Mouse (Mus musculus): ENCODE data around the gene Ncoa7. TPM values are rescaled to one million over a fixed set of nuclear protein-coding genes. Genes with fewer than 3 reads are reported as not detected.
"Not testable (repeated sequence)": the region's sequence is repeated elsewhere in the genome, so short reads cannot be mapped to it uniquely, and the experiment has no call there.

Gene Ncoa7
- total and polyA plus RNA-seq, 3 experiments, result 1.2 to 4.7 (median 3.4) TPM

GRCm38 (mm10) chr10:30660564-30661328, 142.4 kb downstream of the Ncoa7 start:
- Histone ChIP-seq H3K27me3 (ENCODE audit: control insufficient read depth, insufficient read depth, low read length) (no peaks in the 10 kb centered on the region), H3K9ac (ENCODE audit: low read depth, low read length) (no peak overlapping the region), H3K27ac (no peak overlapping the region), H3K4me3 (no peak overlapping the region), H3K79me2 (replicated peaks; ENCODE audit: control insufficient read depth, insufficient read depth, low read length) (no peaks in the 10 kb centered on the region), H3K36me3 (ENCODE audit: control insufficient read depth, insufficient read depth, low read length) (no peaks in the 10 kb centered on the region), H3K4me1 (ENCODE audit: control insufficient read depth, insufficient read depth, low read length) (no peaks in the 10 kb centered on the region)
- intact Hi-C loops (cut with DNase I), result loop anchor here (5.0 kb wide), 1 partner anchor 147 kb away; no protein-coding TSS in a partner anchor
- TF ChIP-seq CTCF (IDR thresholded peaks at IDR 0.05) (peak; percentile 53), EP300 (IDR thresholded peaks at IDR 0.05; ENCODE audit: insufficient read depth, low read depth, low read length) (no peak)
- DNase-seq, result no peak
- 76% methylated on average over 6 of the region's 6 CpGs for WGBS

- Histone ChIP-seq H3K4me3 (peak overlapping the region; percentile 36; the same call in 1 of the 2 replicates), H3K9ac (ENCODE audit: low read depth, low read length) (peak overlapping the region; percentile 49), H3K36me3 (ENCODE audit: control insufficient read depth, insufficient read depth, low read length) (peaks cover 3% of the 10 kb centered on the region), H3K79me2 (replicated peaks; ENCODE audit: control insufficient read depth, insufficient read depth, low read length) (no peaks in the 10 kb centered on the region), H3K27ac (no peak overlapping the region), H3K4me1 (ENCODE audit: control insufficient read depth, insufficient read depth, low read length) (peaks cover 3% of the 10 kb centered on the region; the same call in 1 of the 2 replicates), H3K27me3 (ENCODE audit: control insufficient read depth, insufficient read depth, low read length) (no peaks in the 10 kb centered on the region)
- TF ChIP-seq POLR2A (IDR thresholded peaks at IDR 0.05; ENCODE audit: insufficient read depth, low read depth, low read length) (no peak), CTCF (IDR thresholded peaks at IDR 0.05) (no peak)
- intact Hi-C loops (cut with DNase I), result no loop called here
- 16% methylated on average over 5 of the region's 5 CpGs for WGBS
- DNase-seq, result no peak
Observed at GRCm38 (mm10) chr10:30655655-30656054, 147.5 kb downstream of the Ncoa7 start.

GRCm38 (mm10) chr10:30647681-30648080, 155.4 kb downstream of the Ncoa7 start:
- TF ChIP-seq EP300 (IDR thresholded peaks at IDR 0.05; ENCODE audit: insufficient read depth, low read depth, low read length), result no peak
- no peak for TF ChIP-seq CTCF (IDR thresholded peaks at IDR 0.05)
- TF ChIP-seq POLR2A (IDR thresholded peaks at IDR 0.05; ENCODE audit: insufficient read depth, low read depth, low read length), result no peak
- Histone ChIP-seq H3K4me1 (ENCODE audit: control insufficient read depth, insufficient read depth, low read length) (no peaks in the 10 kb centered on the region), H3K36me3 (ENCODE audit: control insufficient read depth, insufficient read depth, low read length) (no peaks in the 10 kb centered on the region), H3K4me3 (no peak overlapping the region), H3K27ac (no peak overlapping the region), H3K79me2 (replicated peaks; ENCODE audit: control insufficient read depth, insufficient read depth, low read length) (no peaks in the 10 kb centered on the region), H3K9ac (ENCODE audit: low read depth, low read length) (no peak overlapping the region), H3K27me3 (ENCODE audit: control insufficient read depth, insufficient read depth, low read length) (no peaks in the 10 kb centered on the region)
- intact Hi-C loops (cut with DNase I), result no loop called here
- WGBS, result 76% methylated on average over 2 of the region's 2 CpGs
- no peak for DNase-seq

- 77% methylated on average over 3 of the region's 3 CpGs for WGBS
- DNase-seq, result no peak
- Histone ChIP-seq H3K27me3 (ENCODE audit: control insufficient read depth, insufficient read depth, low read length) (no peaks in the 10 kb centered on the region), H3K4me3 (no peak overlapping the region), H3K9ac (ENCODE audit: low read depth, low read length) (no peak overlapping the region), H3K36me3 (ENCODE audit: control insufficient read depth, insufficient read depth, low read length) (no peaks in the 10 kb centered on the region), H3K79me2 (replicated peaks; ENCODE audit: control insufficient read depth, insufficient read depth, low read length) (no peaks in the 10 kb centered on the region), H3K27ac (no peak overlapping the region), H3K4me1 (ENCODE audit: control insufficient read depth, insufficient read depth, low read length) (no peaks in the 10 kb centered on the region; the same call in 1 of the 2 replicates)
- intact Hi-C loops (cut with DNase I), result no loop called here
- TF ChIP-seq CTCF (IDR thresholded peaks at IDR 0.05), result no peak
- no peak for TF ChIP-seq POLR2A (IDR thresholded peaks at IDR 0.05; ENCODE audit: insufficient read depth, low read depth, low read length)
- no peak for TF ChIP-seq EP300 (IDR thresholded peaks at IDR 0.05; ENCODE audit: insufficient read depth, low read depth, low read length)
Observed at GRCm38 (mm10) chr10:30638216-30638615, 164.9 kb downstream of the Ncoa7 start.

GRCm38 (mm10) chr10:30636474-30637154, 166.5 kb downstream of the Ncoa7 start:
- H3K27me3 ChIP-seq (ENCODE audit: control insufficient read depth, insufficient read depth, low read length); H3K79me2 ChIP-seq (replicated peaks; ENCODE audit: control insufficient read depth, insufficient read depth, low read length); H3K4me3 ChIP-seq; H3K27ac ChIP-seq; H3K36me3 ChIP-seq (ENCODE audit: control insufficient read depth, insufficient read depth, low read length); DNase-seq; H3K9ac ChIP-seq (ENCODE audit: low read depth, low read length); intact Hi-C loops (cut with DNase I); H3K4me1 ChIP-seq (ENCODE audit: control insufficient read depth, insufficient read depth, low read length): not testable (repeated sequence)
- WGBS, result 82% methylated on average over 1 of the region's 1 CpGs

- intact Hi-C loops (cut with DNase I), result no loop called here
- DNase-seq, result no peak
- Histone ChIP-seq H3K4me3 (no peak overlapping the region), H3K36me3 (ENCODE audit: control insufficient read depth, insufficient read depth, low read length) (no peaks in the 10 kb centered on the region), H3K27ac (no peak overlapping the region), H3K4me1 (ENCODE audit: control insufficient read depth, insufficient read depth, low read length) (no peaks in the 10 kb centered on the region), H3K27me3 (ENCODE audit: control insufficient read depth, insufficient read depth, low read length) (no peaks in the 10 kb centered on the region), H3K79me2 (replicated peaks; ENCODE audit: control insufficient read depth, insufficient read depth, low read length) (no peaks in the 10 kb centered on the region), H3K9ac (ENCODE audit: low read depth, low read length) (no peak overlapping the region)
- WGBS, result 89% methylated on average over 1 of the region's 1 CpGs
- TF ChIP-seq POLR2A (IDR thresholded peaks at IDR 0.05; ENCODE audit: insufficient read depth, low read depth, low read length) (no peak), CTCF (IDR thresholded peaks at IDR 0.05) (no peak), EP300 (IDR thresholded peaks at IDR 0.05; ENCODE audit: insufficient read depth, low read depth, low read length) (no peak)
Observed at GRCm38 (mm10) chr10:30632718-30633117, 170.4 kb downstream of the Ncoa7 start.

Data from heart, adult 2 months (tissue).